Mouse (Mus musculus) adrenal gland, adult 2 months (tissue): ENCODE measurements around the gene Erbb4. TPM values are rescaled to one million over a fixed set of nuclear protein-coding genes. Genes with fewer than 3 reads are reported as not detected.
"Not testable (repeated sequence)": the region's sequence is repeated elsewhere in the genome, so short reads cannot be mapped to it uniquely, and the experiment has no call there.

Experiments used
- DNase-seq: peaks from one replicate; pipeline ENCODE4 v3.0.0; 2021
- polyA plus RNA-seq: library from polyadenylated mRNA; depleted of rRNA; stranded (reverse); fragments of >200 nt; gene quantifications from 2 replicates; pipeline ENCODE4 v1.2.3, GENCODE M21; 2012
- total RNA-seq, 2 experiments: library from RNA; stranded (reverse); gene quantifications; 2 replicates each; pipeline ENCODE4 v1.2.3; 2021

The Erbb4 gene
- total and polyA plus RNA-seq, 3 experiments = 0.19 to 1.8 (median 0.38) TPM

DNA sequence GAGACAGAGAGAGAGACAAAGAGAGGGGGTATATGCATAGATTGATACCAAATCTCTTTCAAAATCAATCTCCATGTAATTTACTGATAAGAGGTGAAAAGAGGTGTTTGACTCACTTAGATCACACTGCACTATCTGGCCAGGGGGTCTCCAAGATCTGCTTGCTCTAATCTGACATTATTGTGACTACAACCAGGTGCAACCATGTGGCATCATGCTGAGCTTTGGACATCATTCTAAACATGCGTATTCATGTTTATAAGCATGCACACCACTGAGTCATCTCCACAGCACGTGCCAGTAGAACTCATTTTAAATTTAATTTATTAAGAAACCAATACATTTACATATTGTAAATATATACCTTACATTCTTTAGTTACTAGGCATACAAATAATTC lies 247.5 kb downstream of the Erbb4 start:
- no peak for DNase-seq

- no peak for DNase-seq
Observed at GRCm38 (mm10) chr1:68859480-68859879, 248.4 kb downstream of the Erbb4 start.

DNA sequence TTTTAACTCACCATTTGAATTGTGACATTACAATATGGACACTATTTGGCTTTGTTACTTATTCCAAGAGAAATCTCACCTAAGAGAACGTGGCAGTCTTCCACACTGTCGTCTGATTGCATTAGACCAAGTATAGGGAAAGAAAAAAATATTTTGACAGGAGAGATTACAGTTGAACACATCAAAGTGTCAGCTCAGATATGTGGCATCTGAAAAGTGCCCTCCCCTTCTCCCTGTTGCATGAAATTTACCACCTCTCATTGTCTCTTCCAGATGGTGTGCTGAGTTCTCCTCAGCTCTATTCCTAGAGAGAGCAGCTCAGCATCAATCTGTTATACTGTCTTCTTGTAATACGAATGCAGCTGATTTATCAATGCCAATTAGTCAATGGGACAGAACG lies 268.5 kb downstream of the Erbb4 start:
- no peak for DNase-seq

DNA sequence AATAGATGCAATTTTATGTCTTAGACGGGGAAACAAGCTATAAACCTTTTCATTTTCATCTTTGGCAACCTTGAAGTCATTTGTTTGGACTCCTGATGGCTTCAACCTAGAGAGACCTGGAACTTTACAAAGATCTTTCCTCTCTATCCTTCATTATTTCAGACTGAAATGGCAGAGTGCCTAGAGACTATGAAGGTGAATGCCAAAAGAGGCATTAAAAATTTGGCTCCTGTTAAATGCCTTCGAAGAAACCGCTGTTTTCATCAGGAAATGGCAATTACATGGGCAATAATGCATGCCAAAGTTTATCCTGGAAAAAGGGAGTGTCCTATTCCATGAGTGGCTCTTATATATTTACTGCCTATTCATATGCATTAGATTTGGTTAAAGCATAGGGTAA lies 273.2 kb downstream of the Erbb4 start:
- DNase-seq = no peak

GRCm38 (mm10) chr1:68832101-68832500 lies 275.8 kb downstream of the Erbb4 start:
- no peak for DNase-seq

DNA sequence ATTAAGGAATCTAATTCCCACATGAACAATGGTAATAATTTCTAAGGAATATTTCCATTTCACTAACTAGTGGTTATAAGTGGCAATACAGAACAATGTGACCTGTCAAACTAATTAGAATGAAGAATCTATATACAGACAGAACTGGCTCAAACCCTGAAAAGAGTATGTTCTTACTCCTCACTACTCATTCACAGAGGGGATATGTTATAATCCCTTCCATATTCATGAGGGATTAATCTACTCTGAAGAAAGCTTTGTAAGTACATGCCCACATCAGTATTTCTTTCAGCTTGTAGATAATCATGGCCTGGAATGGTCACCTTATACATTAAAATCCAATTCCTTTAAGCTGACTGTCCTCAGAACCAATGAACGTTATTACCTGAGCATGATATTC lies 276.3 kb downstream of the Erbb4 start:
- no peak for DNase-seq

- no peak for DNase-seq
Observed at GRCm38 (mm10) chr1:68830501-68831239, 277.2 kb downstream of the Erbb4 start.

DNA sequence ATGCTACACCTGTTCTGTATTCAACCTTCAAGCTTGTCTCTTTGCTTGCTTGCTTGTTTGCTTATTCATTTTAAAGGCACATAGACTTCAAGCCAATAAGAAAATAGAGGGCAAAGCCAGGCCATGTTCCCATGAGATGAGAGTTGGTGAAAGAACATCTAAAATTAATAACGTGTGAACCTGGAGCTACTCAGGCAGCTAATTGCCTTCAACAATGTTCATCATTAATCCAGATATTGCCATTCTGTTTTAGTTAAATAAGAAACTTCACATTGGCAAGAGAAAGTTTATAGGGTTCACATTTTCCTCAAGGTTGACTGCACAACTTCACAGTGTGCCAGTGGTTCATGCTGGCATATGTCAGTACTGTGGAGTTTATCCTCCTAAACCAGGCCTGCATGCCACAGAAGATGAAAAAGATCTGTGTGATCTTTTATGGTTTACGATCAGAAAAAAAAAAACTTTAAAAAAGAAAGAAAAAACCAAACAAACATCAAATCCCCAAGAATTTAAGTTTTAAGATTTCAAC lies 284.7 kb downstream of the Erbb4 start:
- no peak for DNase-seq

DNA sequence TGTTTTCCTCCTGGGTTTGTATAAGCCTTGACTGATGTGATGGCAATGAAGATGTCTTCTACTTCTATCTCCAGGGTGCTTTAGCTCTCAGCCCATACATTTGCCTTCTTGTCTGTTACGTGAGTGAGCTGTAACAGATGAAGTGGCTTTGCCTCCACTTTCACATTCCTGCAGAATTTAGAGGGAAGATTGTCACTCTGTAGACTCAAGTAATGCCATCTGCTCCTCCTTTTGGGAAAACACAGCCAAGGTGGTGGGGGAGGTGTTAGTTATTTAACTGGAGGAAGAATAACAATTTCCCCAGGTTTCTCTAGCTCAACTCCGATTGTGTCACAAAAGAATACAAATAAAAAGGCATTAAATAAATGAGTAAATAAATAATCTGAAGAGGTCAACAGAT lies 301.1 kb downstream of the Erbb4 start:
- no peak for DNase-seq

DNA sequence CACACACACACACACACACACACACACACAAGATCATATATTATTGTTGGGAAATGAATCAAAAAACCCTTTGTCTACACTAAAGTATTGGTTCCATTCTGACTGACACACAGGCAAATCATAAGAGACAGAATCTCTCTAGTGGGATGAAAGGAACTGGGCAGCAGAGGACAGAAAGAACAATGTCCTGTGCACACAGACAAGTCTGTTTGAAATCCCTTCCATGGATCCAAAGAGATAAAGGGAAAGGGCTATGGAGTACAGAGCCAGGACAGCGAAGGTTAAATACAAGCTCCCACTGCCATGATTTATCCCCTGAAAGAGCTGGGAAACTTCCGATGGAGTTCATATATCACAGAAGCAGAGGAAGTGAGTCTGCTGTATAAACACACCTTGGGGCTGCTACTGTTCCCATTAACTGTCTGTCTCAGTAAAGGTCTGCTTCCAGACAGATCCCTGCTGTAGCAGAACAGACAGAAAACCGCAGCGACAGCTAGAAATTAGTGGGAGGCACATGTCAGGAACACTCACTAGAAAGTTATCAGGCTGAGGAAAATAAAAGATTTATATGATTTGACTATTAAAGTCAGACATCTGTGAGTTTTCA lies 320.3 kb downstream of the Erbb4 start:
- no peak for DNase-seq

- DNase-seq = no peak
Observed at GRCm38 (mm10) chr1:68780653-68781052, 327.2 kb downstream of the Erbb4 start.

GRCm38 (mm10) chr1:68780032-68780431 lies 327.8 kb downstream of the Erbb4 start:
- no peak for DNase-seq

GRCm38 (mm10) chr1:68766095-68766494 lies 341.8 kb downstream of the Erbb4 start:
- not testable (repeated sequence) for DNase-seq

DNA sequence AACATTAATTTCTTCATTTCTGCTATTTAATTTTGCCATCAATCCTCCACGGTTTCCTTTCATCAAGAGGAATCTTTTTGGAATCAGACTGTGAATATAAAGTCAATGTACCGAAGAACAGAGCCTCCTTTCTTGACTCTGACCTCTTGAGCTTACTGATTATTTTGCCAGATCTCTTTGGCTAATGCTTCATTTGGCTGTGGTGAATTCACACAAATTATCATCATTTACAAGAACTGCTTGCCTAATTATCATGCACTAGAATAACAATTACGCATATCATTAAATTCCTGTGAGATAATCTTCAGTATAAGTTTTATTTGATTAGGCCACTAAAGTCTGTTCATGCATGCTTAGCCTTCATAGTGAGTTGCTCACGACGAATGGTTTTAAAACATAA lies 345.4 kb downstream of the Erbb4 start:
- DNase-seq = no peak

DNA sequence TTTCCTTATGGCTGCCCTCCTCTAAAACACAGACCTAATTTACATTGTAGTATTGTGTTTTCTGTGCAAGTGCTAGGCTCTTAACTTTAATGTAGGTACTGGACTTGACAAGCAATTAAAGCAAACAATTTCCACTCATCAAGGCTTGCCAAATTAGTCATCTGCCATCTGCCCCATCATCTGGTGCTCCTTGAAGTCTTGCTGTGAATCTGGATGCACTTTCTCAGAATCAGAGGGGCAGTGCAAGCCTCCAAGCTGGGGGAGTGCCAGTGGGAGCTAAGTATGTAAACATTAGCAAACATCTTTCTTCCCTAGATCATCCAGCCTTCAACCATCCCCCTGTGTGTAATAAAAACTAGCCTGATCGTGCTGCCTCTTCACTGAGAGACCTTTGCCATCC lies 358.9 kb downstream of the Erbb4 start:
- DNase-seq = no peak

DNA sequence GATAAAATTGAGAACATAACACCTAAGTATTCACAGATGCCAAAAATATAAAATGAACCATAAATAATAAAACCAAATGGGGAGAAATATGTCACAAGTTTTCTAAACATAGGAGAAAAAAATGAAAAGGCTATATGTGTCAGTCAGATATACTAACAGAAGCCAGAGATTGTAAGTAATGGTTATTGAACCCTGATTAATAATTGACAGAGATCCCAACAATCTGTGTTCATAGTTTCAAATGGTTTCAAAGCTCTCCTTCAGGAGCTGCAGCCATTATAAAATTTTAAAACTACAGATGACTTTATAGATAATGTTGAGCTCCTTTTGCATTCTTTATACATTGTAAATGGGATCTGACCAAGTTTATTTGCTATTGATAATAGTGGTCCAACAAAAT lies 426.4 kb downstream of the Erbb4 start:
- DNase-seq = no peak

- no peak for DNase-seq
Observed at GRCm38 (mm10) chr1:68674667-68675066, 433.2 kb downstream of the Erbb4 start.

DNA sequence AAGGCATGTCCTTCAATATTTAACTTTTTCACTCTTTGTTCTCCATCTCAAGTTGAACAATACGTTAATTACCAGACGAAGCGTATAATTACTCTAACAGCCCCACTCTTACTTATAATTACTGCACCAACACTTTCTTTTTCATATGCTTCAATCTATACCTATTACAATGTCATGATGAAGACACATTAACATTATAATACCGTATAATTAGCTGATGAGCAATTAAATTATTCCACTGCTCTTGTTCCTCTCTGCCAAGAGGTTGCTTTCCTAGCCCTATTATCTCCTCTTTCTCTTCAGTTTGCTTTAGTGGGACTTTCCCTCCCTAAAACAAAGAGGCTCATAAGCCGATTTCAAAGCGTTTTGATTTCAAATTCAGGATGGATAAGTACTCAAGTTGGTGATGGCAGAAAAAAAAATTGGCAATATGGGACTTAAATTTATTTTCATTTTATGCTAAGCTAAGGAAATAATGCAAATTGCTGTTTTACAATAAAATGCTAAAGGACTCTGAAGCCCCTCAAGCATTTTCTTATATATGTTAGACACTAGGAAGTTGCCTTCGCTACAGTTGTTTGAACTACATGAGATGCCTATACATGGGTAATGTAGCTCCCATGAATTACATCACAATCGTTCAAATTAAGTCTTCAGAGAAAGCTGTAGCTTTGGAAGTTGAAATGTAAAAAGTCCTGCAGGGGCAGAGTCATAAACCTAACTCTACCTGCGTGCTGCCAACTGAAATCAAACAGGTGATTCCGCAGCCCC lies 440.8 kb downstream of the Erbb4 start:
- no peak for DNase-seq

DNA sequence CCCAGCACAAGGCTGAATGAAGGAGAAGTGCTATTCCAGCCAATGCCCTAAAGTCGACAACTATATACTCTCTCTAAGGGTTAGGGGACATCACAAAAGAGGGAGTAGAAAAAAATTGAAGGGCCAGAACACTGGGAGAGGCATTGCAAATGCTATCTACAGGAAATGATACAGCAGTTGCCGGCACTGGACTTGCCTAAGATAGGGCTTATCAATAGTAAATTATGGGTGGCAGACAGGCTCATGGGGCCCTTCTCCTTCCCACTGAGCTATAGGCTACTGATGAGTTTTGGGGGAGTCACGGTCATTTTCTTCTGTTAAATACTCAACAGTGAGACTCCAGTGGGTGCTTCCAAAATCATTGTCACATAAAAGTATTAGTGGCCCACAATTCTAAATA lies 517.4 kb downstream of the Erbb4 start:
- DNase-seq = no peak

DNA sequence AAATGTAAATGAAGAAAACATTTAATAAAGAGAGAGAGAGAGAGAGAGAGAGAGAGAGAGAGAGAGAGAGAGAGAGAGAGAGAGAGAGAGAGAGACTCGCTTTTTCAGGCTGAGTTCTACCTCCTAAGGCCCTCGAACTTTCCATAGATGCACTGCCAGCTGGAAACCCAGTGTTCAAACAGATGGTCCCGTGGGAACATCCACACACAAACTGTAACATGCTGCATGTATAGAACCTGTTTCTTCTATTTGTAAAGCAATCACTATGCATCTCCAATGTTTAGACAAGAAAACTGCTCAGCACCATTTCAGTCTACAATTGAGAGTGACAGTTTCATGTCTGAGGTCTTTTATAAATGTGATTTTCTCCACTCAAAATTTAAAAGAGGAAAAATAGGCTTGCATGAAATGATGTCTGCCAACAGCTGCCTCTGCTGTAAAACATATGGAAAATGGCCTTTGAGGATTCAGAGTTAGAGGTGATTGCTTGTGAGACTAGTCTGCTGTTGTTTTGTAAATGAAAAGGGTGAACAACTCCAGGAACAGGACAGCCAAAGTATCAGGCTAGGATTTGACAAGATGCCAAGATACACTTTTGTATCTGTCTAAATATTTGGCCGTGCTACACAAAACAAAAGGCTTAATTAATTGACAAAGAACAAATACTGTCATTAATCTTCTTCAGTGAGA lies 533.9 kb downstream of the Erbb4 start:
- no peak for DNase-seq

- DNase-seq = no peak
Observed at GRCm38 (mm10) chr1:68570924-68571323, 536.9 kb downstream of the Erbb4 start.

GRCm38 (mm10) chr1:68542942-68543341 lies 564.9 kb downstream of the Erbb4 start:
- no peak for DNase-seq
